Mouse (Mus musculus) frontal cortex, adult 2 months (tissue): ENCODE results near the gene Tmem256. TPM values are rescaled to one million over a fixed set of nuclear protein-coding genes. Genes with fewer than 3 reads are reported as not detected.
"Not testable (repeated sequence)": the region's sequence is repeated elsewhere in the genome, so short reads cannot be mapped to it uniquely, and the experiment has no call there.

Experiments used
- DNase-seq, 2 experiments: peaks; one replicate each; pipeline ENCODE4 v3.0.0; 2022; ENCODE audit warnings: low spot score in 1 of 2; ENCODE audit errors: extremely low spot score in 1 of 2
- polyA plus RNA-seq: library from polyadenylated mRNA; depleted of rRNA; stranded (reverse); fragments of >200 nt; gene quantifications from 2 replicates; pipeline ENCODE4 v1.2.3, GENCODE M21; 2012

Tmem256 gene
- polyA plus RNA-seq, 1 experiment: 183 TPM

- no peak for DNase-seq
Measured at GRCm38 (mm10) chr11:69850754-69851153, 12.4 kb downstream of the Tmem256 start.

DNA sequence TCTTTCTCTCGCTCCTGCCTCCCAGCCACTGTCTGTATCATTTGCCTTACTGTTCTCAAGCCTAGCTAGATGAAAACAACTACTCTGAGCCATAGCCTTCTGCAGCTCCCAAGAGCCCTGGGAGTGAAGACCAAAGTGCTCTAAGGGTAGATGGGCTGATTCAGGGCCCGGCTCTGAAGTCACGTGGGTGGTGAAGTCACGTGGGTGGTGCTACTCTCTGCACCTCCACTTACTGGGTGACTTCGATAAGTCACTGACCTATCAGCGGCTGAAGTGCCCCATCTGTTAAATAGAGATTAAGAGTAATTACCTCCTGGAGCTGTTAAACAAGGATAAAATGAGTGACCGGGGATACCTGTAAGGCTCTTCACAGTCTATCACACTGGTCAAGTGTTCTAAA lies 15.7 kb downstream of the Tmem256 start:
- DNase-seq: no peak

GRCm38 (mm10) chr11:69854680-69855079 lies 16.4 kb downstream of the Tmem256 start:
- no peak for DNase-seq

- DNase-seq: no peak
Measured at GRCm38 (mm10) chr11:69855347-69855746, 17.0 kb downstream of the Tmem256 start.

DNA sequence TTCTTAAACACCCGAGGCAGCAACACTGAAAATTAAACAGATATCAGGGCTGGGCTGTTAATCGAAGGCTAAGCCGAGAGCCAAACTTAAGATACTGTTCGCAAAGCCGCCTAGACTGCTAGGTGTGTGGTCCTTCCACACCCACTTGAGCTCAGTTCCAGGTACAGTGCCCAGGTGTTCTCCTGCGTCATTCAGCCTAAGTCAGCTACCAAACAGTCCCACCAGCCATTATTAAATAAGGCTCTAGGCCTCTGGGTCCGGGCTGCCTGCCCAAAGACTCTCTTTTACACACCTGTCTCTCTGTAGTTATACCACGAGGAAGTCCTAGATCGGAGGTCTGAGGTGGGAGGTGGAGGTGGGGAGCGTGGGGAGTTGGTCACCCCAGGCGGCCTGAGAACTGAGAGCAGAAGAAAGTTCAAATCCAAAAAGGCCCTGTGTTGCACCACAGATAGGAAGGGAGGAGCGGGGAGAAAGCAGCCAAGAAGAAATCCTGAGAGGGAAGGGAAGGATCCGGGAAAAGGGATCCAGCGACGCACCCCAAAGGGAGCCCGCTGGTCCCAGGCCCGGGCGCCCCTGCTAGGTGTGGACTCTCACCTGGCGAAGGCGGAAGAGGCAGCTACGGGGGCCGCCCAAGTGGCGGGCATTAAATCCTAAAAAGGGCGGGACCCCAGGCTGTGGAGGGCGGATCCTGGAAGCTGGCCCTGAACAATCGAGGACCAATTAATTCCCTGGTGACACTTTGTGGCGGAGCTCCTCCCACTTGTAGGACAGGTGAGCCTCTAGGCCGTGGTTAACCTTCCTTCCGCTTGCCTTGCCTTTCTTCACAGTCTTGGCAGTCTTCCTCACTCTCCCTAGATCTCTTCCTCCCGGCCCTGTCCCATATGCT lies 20.0 kb downstream of the Tmem256 start, which contains the start of gene Tnk1:
Gene Tnk1 (minus strand): TSS at position 618 of the 886 bp plus-strand sequence.
- no peak for DNase-seq

- not testable (repeated sequence) for DNase-seq
Measured at GRCm38 (mm10) chr11:69863729-69864128, 25.4 kb downstream of the Tmem256 start.

GRCm38 (mm10) chr11:69864138-69864860 lies 26.0 kb downstream of the Tmem256 start:
- no peak for DNase-seq

DNA sequence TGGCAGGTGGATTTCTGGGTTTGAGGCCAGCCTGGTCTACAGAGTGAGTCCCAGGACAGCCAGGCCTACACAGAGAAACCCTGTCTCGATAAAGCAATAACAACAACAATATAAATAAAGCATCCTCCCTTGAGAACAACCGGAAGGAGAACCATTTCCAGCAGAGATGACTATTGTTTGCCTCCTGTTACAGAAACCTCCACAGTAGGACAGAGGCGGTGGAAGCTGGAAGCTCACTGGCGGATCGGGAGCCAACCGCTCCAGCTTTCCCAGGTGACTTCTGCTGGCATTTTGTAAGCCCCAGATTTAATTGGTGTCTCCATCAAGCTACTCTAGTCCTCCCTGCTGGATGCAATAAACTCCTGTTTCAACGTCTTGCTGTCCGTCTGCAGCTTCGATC lies 27.2 kb downstream of the Tmem256 start:
- DNase-seq: no peak

GRCm38 (mm10) chr11:69867335-69867734 lies 29.0 kb downstream of the Tmem256 start:
- no peak for DNase-seq

GRCm38 (mm10) chr11:69870289-69871069 lies 32.2 kb downstream of the Tmem256 start:
- no peak for DNase-seq

DNA sequence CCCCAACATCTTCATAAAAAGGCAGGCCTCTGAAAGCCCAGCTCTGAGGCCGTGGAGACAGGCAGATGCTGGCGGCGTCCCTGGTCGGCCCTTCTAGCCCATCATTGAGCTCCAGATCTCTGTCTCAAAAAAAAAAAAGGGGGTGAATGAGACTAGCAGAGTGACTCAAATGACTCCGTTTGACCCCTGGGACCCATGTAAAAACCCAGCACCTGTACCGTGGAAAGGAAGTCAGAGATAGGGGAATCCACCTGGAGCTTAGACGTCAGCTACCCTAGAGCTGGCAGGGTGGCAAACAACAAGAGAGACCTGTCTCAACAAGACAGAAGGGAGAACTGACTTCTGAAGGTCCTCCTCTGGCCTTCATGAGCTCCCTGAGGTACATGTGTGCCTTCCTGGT lies 33.5 kb downstream of the Tmem256 start:
- DNase-seq: no peak

GRCm38 (mm10) chr11:69872451-69872850 lies 34.1 kb downstream of the Tmem256 start:
- DNase-seq: no peak

GRCm38 (mm10) chr11:69876186-69876585 lies 37.9 kb downstream of the Tmem256 start:
- DNase-seq: no peak

- DNase-seq: peak in 1 of 2 experiments; percentile 85
Measured at GRCm38 (mm10) chr11:69876867-69877266, 38.6 kb downstream of the Tmem256 start.

DNA sequence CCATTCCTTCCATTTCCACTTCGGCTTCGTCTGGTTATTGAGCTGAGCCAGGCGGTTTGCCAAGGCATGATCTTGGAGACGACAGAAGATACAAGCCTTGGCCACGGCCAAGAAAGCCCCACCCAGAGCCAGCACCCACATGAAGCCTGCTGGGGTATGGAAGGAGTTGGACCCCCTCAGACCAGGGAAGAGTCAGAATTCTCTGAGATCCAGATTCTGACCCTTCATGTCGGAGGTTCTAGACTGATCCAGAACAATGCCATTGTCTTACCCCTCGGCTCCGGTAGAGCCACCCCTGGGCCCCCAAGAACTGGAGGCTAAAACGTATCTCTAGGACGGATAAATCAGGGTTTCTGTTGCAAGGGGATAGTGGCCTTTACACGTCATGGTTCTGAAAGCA lies 39.6 kb downstream of the Tmem256 start, which contains the start of gene Tmem95:
Gene Tmem95 (minus strand): TSS at position 141 of the 400 bp plus-strand sequence.
- DNase-seq: no peak

DNA sequence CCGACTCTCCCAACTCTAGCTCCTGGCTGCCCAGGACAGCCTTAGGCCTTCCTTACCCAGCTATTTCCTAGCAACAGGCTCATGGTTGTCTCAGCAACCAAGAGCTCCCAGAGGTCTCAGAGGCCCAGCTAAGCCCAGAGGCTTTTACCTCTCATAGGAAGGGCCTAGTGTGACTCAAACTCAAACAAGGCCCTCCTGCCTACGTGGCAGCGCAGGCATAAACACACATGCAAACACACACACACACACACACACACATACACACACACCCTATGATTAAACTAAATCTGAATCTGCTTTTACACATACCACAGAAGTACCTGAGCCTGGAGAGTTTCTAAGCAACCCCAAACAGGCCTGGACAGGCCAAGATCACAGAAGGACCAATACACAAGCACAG lies 40.1 kb downstream of the Tmem256 start:
- DNase-seq: no peak

DNA sequence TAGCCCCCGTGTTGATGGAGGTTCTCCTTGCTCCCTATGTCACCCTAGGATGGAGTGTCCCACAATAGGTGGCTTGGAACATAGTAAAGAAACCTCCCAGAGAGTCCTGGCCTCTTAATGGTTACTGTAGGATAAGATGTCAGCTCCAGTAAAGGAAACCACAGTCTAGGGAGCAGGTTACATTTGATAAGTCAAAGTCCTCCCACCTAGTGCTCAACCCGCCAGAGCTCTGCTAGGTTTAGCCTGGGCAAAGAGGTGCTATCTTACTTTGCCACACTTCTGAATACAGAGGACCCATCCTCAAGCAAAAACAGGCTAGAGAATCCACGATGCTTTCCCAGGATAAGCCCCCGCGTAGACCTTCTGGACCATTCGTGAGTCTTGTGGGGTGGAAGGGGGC lies 40.6 kb downstream of the Tmem256 start:
- DNase-seq: no peak

DNA sequence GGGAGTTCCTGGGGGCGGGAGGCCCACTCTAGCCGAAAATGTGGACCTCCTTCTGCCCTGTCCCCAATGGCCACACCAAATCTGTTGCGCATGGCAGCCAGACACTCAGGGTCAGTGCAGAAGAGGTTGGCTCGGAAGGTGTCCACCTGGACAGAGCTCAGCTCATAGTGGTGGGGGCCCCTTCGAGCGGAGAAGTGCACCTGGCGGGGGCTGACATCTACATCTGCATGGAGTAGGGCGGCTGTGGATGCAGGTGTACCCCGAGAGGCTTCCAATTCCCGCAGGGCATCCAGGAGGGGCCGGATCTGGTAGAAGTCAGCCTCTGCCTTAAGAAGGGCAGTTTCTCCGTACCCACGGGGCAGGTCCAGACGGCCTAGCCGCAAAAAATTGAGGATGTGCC lies 41.4 kb downstream of the Tmem256 start:
- no peak for DNase-seq

DNA sequence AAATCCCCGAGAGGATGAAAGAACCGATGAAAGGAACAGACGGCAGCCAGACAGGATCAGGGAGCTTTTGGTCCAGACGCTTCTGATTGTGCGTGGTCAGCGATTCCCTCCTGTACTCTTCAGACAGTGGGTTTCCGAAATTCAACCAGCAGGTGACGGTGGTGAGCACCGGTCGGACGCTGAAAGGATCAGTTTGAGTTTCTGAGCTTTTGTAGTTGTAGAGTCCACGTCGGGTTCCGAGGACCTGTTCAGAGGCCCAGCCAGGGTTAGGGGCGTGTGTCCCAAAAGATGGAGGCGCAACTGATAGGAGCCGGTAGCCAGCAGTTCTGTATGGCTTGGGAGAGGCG lies 42.2 kb downstream of the Tmem256 start:
- DNase-seq: peak in 1 of 2 experiments; percentile 47

DNA sequence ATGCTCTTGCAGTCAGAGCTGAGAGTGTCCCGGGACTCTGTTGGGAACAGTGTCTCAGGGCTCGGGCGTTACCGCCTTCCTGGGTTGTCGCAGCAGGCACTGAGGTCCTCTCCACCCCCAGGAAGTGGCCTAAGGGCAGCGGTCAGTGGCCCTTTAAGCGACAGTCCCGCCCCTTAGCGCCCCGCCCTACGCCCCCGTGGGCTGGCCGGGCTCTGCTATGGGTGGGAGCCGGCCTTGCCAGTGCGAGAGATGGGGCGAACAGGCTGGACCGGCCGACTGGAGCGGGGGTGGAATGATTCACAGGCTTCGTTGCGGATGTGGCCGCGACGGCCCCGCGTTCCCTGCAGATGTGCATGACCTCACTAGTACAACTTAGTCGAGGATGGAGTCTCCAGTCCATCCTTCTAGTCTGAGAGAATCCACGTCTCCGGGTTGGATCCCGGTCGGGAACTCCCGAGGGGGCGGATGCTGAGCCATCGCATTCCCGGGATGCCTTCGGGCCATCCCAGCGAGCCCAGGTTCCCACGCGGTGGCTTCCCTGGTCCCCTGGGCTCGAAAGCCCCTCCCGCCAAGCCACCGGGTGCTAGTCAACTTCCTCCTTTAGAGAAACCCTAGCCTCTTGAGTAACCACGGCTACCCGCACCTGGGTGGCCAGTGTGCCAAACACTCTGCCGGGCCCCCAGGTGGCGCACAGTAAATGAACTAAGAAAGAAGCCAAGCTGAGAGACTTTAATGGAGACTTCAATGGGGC lies 42.7 kb downstream of the Tmem256 start, which contains the start of gene Kctd11:
Gene Kctd11 (minus strand): TSS at position 554 of the 751 bp plus-strand sequence.
- DNase-seq: peak in 1 of 2 experiments; percentile 64
